ENCODE assay signal across 13 mouse cellular contexts in the genomic region with DNA sequence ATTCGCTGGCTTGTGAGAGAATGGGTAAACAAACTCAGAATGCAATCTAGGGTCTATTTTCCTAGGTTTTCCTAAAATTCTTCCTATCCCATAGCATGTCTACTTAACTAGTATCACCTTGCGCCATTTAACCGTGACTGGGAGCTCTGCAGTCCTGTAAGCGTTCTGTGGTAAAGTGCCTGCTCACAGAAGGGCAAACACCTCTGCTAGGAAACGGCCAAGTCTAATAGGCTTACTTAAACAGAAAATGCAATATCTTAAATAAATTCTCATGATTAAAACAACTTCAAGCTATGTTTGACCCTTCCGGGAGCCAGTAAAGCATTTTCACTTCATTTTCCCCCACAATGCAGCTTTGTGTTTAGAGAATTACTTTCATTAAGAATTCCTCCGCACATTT.
DNase-seq lines count a peak whose midpoint lies in the region; ATAC-seq lines count a peak whose summit lies in the region.
"Had no signal": no experiment of that assay in that cellular context is flagged by ENCODE, and none has a peak within 500 bp of the region (broad histone marks: within the 10 kb centered on the region; RNA-seq: fewer than 3 reads in every experiment).

No protein-coding gene starts in this region.

- H3K79me2 ChIP-seq in macrophage (ENCODE audit: inconsistent target): no peaks in the 10 kb centered on the region

- no peaks in the 10 kb centered on the region for H3K9me3 ChIP-seq in lung, embryonic 15.5 days
- H3K9me3 ChIP-seq in forebrain, embryonic 14.5 days (replicated peaks; ENCODE audit: control insufficient read depth, low read length): no peaks in the 10 kb centered on the region
- H3K9me3 ChIP-seq: forebrain, embryonic 13.5 days; hindbrain, embryonic 10.5 days had no signal

- ATAC-seq in CD4-positive, CD25-positive, alpha-beta regulatory T cell, adult 4 months: no peak
- ATAC-seq in lung, embryonic 15.5 days (ENCODE audit: borderline replicate concordance, extremely low read depth, low FRiP score, low TSS enrichment): no peak
- 0 out of 2 replicates have a peak, but pooled peaks have one; percentile 42 for ATAC-seq in erythroblast, adult 5-6 weeks (replicated peaks; ENCODE audit: low FRiP score, poor library complexity, severe bottlenecking)
- ATAC-seq in forebrain, embryonic 14.5 days: no peak
- ATAC-seq: forebrain, embryonic 13.5 days; Patski had no signal

- peak overlapping the region; percentile 42 for H3K4me2 ChIP-seq in lung, embryonic 15.5 days
- no peak overlapping the region for H3K4me2 ChIP-seq in forebrain, embryonic 14.5 days (ENCODE audit: low read length)
- H3K4me2 ChIP-seq: forebrain, embryonic 13.5 days had no signal

- H3K27me3 ChIP-seq in lung, embryonic 15.5 days: no peaks in the 10 kb centered on the region
- no peaks in the 10 kb centered on the region for H3K27me3 ChIP-seq in forebrain, embryonic 14.5 days (replicated peaks; ENCODE audit: control insufficient read depth, insufficient read depth, low read length)
- H3K27me3 ChIP-seq: forebrain, embryonic 13.5 days; Patski had no signal

- no peaks in the 10 kb centered on the region for H3K36me3 ChIP-seq in lung, embryonic 15.5 days
- H3K36me3 ChIP-seq in macrophage (ENCODE audit: inconsistent target): no peaks in the 10 kb centered on the region
- no peaks in the 10 kb centered on the region for H3K36me3 ChIP-seq in forebrain, embryonic 14.5 days (ENCODE audit: control insufficient read depth, insufficient read depth, low read length)
- H3K36me3 ChIP-seq: hindbrain, embryonic 10.5 days had no signal

- DNase-seq in CD4-positive, CD25-positive, alpha-beta regulatory T cell, adult 2 months (ENCODE audit: low read depth, low spot score): peak; percentile 28
- no peak for DNase-seq in lung, postnatal 4 days
- DNase-seq in forebrain, embryonic 14.5 days (ENCODE audit: low spot score): no peak
- no peak for DNase-seq in cerebellum, adult 9-10 months
- DNase-seq: adrenal gland, adult 2 months had no signal

- peak overlapping the region; percentile 29 for H3K4me3 ChIP-seq in lung, embryonic 15.5 days
- H3K4me3 ChIP-seq in macrophage (ENCODE audit: inconsistent target): peak overlapping the region; percentile 17
- no peak overlapping the region for H3K4me3 ChIP-seq in forebrain, embryonic 14.5 days (ENCODE audit: low read depth, low read length)
- H3K4me3 ChIP-seq: forebrain, embryonic 13.5 days; hindbrain, embryonic 10.5 days; myocyte had no signal

- 33% methylated on average over 7 of the region's 7 CpGs for WGBS in lung, embryonic 15.5 days
- WGBS in macrophage (ENCODE audit: missing documents): 36% methylated on average over 7 of the region's 7 CpGs
- 58% methylated on average over 7 of the region's 7 CpGs for whole genome bisulfite sequencing in forebrain, embryonic 14.5 days

- H3K9ac ChIP-seq in lung, embryonic 15.5 days: 0 out of 2 replicates have a peak overlapping the region, but pooled peaks have one; percentile 16
- H3K9ac ChIP-seq in forebrain, embryonic 14.5 days (ENCODE audit: low read length): no peak overlapping the region
- H3K9ac ChIP-seq: forebrain, embryonic 13.5 days had no signal

- H3K4me1 ChIP-seq in lung, embryonic 15.5 days: peaks cover 19% of the 10 kb centered on the region; the same call in 1 of the 2 replicates
- H3K4me1 ChIP-seq in forebrain, embryonic 14.5 days (ENCODE audit: control insufficient read depth, insufficient read depth, low read length): 0 out of 2 replicates have a peak, but pooled peaks cover 3% of the 10 kb centered on the region

- H3K27ac ChIP-seq in lung, embryonic 15.5 days: peak overlapping the region; percentile 75
- no peak overlapping the region for H3K27ac ChIP-seq in macrophage
- H3K27ac ChIP-seq in forebrain, embryonic 14.5 days (ENCODE audit: low read depth, low read length): no peak overlapping the region
- H3K27ac ChIP-seq: forebrain, embryonic 13.5 days; hindbrain, embryonic 10.5 days had no signal
